Mouse (Mus musculus) A20 (cell line): ENCODE results near the gene Cdkal1.

ENCODE experiments used
- DNase-seq: peaks from one replicate; pipeline ENCODE4 v3.0.0-alpha.2; 2011; ENCODE audit warnings: low read depth, low spot score

Gene Cdkal1

GRCm38 (mm10) chr13:29414470-29414869 is 441.0 kb downstream of the Cdkal1 start:
- DNase-seq, result no peak

GRCm38 (mm10) chr13:29411176-29411575 is 444.3 kb downstream of the Cdkal1 start:
- no peak for DNase-seq

GRCm38 (mm10) chr13:29407619-29408018 is 447.9 kb downstream of the Cdkal1 start:
- DNase-seq, result no peak

- no peak for DNase-seq
Observed at GRCm38 (mm10) chr13:29405316-29405715, 450.2 kb downstream of the Cdkal1 start.

GRCm38 (mm10) chr13:29403217-29403616 is 452.3 kb downstream of the Cdkal1 start:
- DNase-seq, result no peak

GRCm38 (mm10) chr13:29402526-29403040 is 452.9 kb downstream of the Cdkal1 start:
- DNase-seq, result no peak

- no peak for DNase-seq
Observed at GRCm38 (mm10) chr13:29399908-29400307, 455.6 kb downstream of the Cdkal1 start.

- DNase-seq, result no peak
Observed at GRCm38 (mm10) chr13:29398456-29398855, 457.0 kb downstream of the Cdkal1 start.

GRCm38 (mm10) chr13:29395694-29396093 is 459.8 kb downstream of the Cdkal1 start:
- DNase-seq, result no peak

GRCm38 (mm10) chr13:29390025-29390424 is 465.4 kb downstream of the Cdkal1 start:
- no peak for DNase-seq

GRCm38 (mm10) chr13:29388918-29389317 is 466.6 kb downstream of the Cdkal1 start:
- no peak for DNase-seq

GRCm38 (mm10) chr13:29377572-29377971 is 477.9 kb downstream of the Cdkal1 start:
- no peak for DNase-seq

- DNase-seq, result no peak
Observed at GRCm38 (mm10) chr13:29371916-29372315, 483.6 kb downstream of the Cdkal1 start.

- DNase-seq, result no peak
Observed at GRCm38 (mm10) chr13:29371466-29371771, 484.1 kb downstream of the Cdkal1 start.

GRCm38 (mm10) chr13:29370731-29371465 is 484.6 kb downstream of the Cdkal1 start:
- no peak for DNase-seq

GRCm38 (mm10) chr13:29368806-29369205 is 486.7 kb downstream of the Cdkal1 start:
- no peak for DNase-seq

GRCm38 (mm10) chr13:29364901-29365625 is 490.4 kb downstream of the Cdkal1 start:
- no peak for DNase-seq

GRCm38 (mm10) chr13:29364009-29364408 is 491.5 kb downstream of the Cdkal1 start:
- DNase-seq, result no peak

- no peak for DNase-seq
Observed at GRCm38 (mm10) chr13:29361842-29362241, 493.6 kb downstream of the Cdkal1 start.

GRCm38 (mm10) chr13:29360899-29361298 is 494.6 kb downstream of the Cdkal1 start:
- no peak for DNase-seq

- no peak for DNase-seq
Observed at GRCm38 (mm10) chr13:29359341-29359740, 496.1 kb downstream of the Cdkal1 start.

- DNase-seq, result no peak
Observed at GRCm38 (mm10) chr13:29357483-29357882, 498.0 kb downstream of the Cdkal1 start.

- DNase-seq, result no peak
Observed at GRCm38 (mm10) chr13:29356158-29356485, 499.4 kb downstream of the Cdkal1 start.
